In genomic region chr2:148535562-148536180, GRCm38 (mm10) we compare ENCODE assay signal across 9 mouse cellular contexts.
DNase-seq lines count a peak whose midpoint lies in the region; ATAC-seq lines count a peak whose summit lies in the region.
"Had no signal": no experiment of that assay in that cellular context is flagged by ENCODE, and none has a peak within 500 bp of the region (broad histone marks: within the 10 kb centered on the region; RNA-seq: fewer than 3 reads in every experiment).

No protein-coding gene starts in this region.

- H3K4me2 ChIP-seq in embryonic facial prominence, embryonic 11.5 days (ENCODE audit: low read depth, low read length), result no peak overlapping the region
- H3K4me2 ChIP-seq: liver, embryonic 15.5 days had no signal

- no peaks in the 10 kb centered on the region for H3K36me3 ChIP-seq in embryonic facial prominence, embryonic 11.5 days (replicated peaks; ENCODE audit: control insufficient read depth, insufficient read depth, low read depth, low read length)
- no peaks in the 10 kb centered on the region for H3K36me3 ChIP-seq in embryonic facial prominence, embryonic 10.5 days (replicated peaks)
- H3K36me3 ChIP-seq: liver, embryonic 15.5 days had no signal

- WGBS in embryonic facial prominence, embryonic 11.5 days, result 51% methylated on average over 5 of the region's 5 CpGs
- WGBS in embryonic facial prominence, embryonic 10.5 days, result 61% methylated on average over 5 of the region's 5 CpGs

- no peak overlapping the region for H3K9ac ChIP-seq in embryonic facial prominence, embryonic 11.5 days (replicated peaks; ENCODE audit: low read length)
- H3K9ac ChIP-seq: liver, embryonic 15.5 days had no signal

- H3K4me3 ChIP-seq in embryonic facial prominence, embryonic 11.5 days (ENCODE audit: low read depth, low read length), result no peak overlapping the region
- no peak overlapping the region for H3K4me3 ChIP-seq in embryonic facial prominence, embryonic 10.5 days
- H3K4me3 ChIP-seq: liver, embryonic 15.5 days had no signal

- peak; percentile 34 for DNase-seq in embryonic facial prominence, embryonic 11.5 days (ENCODE audit: low spot score)
- no peak for DNase-seq in embryonic facial prominence, embryonic 10.5 days (ENCODE audit: low spot score)
- DNase-seq in thymus, postnatal 14 days, result peak; percentile 7
- DNase-seq in thymus, adult 18-20 months, result no peak
- DNase-seq in gastrocnemius, postnatal 25 days, result peak; percentile 19
- peak; percentile 69 for DNase-seq in kidney, postnatal 14 days
- no peak for DNase-seq in cerebellum, adult 8-10 months

- H3K9me3 ChIP-seq in embryonic facial prominence, embryonic 11.5 days (replicated peaks; ENCODE audit: control insufficient read depth, low read length), result no peaks in the 10 kb centered on the region
- no peaks in the 10 kb centered on the region for H3K9me3 ChIP-seq in embryonic facial prominence, embryonic 10.5 days
- H3K9me3 ChIP-seq: liver, embryonic 15.5 days had no signal

- no peak overlapping the region for H3K27ac ChIP-seq in embryonic facial prominence, embryonic 11.5 days (replicated peaks; ENCODE audit: low read depth, low read length)
- H3K27ac ChIP-seq in embryonic facial prominence, embryonic 10.5 days (replicated peaks), result no peak overlapping the region
- H3K27ac ChIP-seq: liver, embryonic 15.5 days had no signal

- ATAC-seq in embryonic facial prominence, embryonic 11.5 days (replicated peaks; ENCODE audit: insufficient number of reproducible peaks, low FRiP score, low TSS enrichment, low read depth), result no peak
- ATAC-seq in megakaryocyte progenitor cell, adult 5-6 weeks (replicated peaks; ENCODE audit: poor library complexity), result peak; percentile 72

- no peaks in the 10 kb centered on the region; the same call in 1 of the 2 replicates for H3K4me1 ChIP-seq in embryonic facial prominence, embryonic 11.5 days (ENCODE audit: control insufficient read depth, insufficient read depth, low read length)
- H3K4me1 ChIP-seq in embryonic facial prominence, embryonic 10.5 days, result peaks cover 25% of the 10 kb centered on the region
- H3K4me1 ChIP-seq: liver, embryonic 15.5 days had no signal

- no peaks in the 10 kb centered on the region for H3K27me3 ChIP-seq in embryonic facial prominence, embryonic 11.5 days (ENCODE audit: control insufficient read depth, insufficient read depth, low read length)
- no peaks in the 10 kb centered on the region for H3K27me3 ChIP-seq in embryonic facial prominence, embryonic 10.5 days (replicated peaks; ENCODE audit: low read depth, poor library complexity, severe bottlenecking)
- H3K27me3 ChIP-seq: liver, embryonic 15.5 days had no signal

Comparison
In these comparisons a context has a peak if more than half of its experiments do, and no peak if none do; other contexts are left out.
1. DNase-seq: peak in embryonic facial prominence, embryonic 11.5 days (single experiment), thymus, postnatal 14 days (single experiment), gastrocnemius, postnatal 25 days (single experiment) and kidney, postnatal 14 days (single experiment); none in embryonic facial prominence, embryonic 10.5 days (single experiment), thymus, adult 18-20 months (0 of 2) and cerebellum, adult 8-10 months (single experiment).